Comparison of ENCODE assay signal across 9 mouse cellular contexts in the genomic region with DNA sequence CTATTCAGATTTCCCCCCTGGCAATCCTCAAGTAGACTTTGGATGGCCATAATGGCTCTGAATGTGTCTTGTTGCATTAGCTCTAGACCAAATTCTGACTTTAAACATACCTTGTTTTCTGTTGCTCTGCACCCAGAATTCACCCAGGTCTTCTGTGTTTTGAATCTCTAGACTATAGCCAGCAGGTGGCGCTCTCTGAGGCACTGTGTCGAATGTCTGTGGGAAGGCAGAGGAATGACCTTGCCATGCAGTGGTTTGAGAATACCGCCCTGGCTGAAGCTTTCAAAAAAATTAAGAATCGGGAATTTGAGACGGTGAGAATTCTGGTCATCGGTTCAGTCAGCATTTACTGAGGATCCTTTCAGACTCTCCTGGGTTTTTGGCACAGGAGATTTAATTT. TPM values are rescaled to one million over a fixed set of nuclear protein-coding genes. Genes with fewer than 3 reads are reported as not detected.
DNase-seq lines count a peak whose midpoint lies in the region; ATAC-seq and TF ChIP-seq lines count a peak whose summit lies in the region.
"Had no signal": no experiment of that assay in that cellular context is flagged by ENCODE, and none has a peak within 500 bp of the region (broad histone marks: within the 10 kb centered on the region; RNA-seq: fewer than 3 reads in every experiment).

No protein-coding gene starts in this region.

- H3K4me3 ChIP-seq in bone marrow, adult 2 months (replicated peaks; ENCODE audit: control insufficient read depth, low read depth, low read length) = no peak overlapping the region
- no peak overlapping the region for H3K4me3 ChIP-seq in embryonic facial prominence, embryonic 11.5 days (ENCODE audit: low read depth, low read length)
- no peak overlapping the region for H3K4me3 ChIP-seq in kidney, postnatal 0 days (replicated peaks; ENCODE audit: low read depth, low read length)
- no peak overlapping the region for H3K4me3 ChIP-seq in lung, adult 2 months (replicated peaks; ENCODE audit: extremely low read depth, low read depth, low read length)
- H3K4me3 ChIP-seq: stomach, embryonic 15.5 days had no signal

- no peaks in the 10 kb centered on the region for H3K4me1 ChIP-seq in bone marrow, adult 2 months (ENCODE audit: control insufficient read depth, insufficient read depth, low read length)
- no peaks in the 10 kb centered on the region for H3K4me1 ChIP-seq in embryonic facial prominence, embryonic 11.5 days (ENCODE audit: control insufficient read depth, insufficient read depth, low read length)
- H3K4me1 ChIP-seq in kidney, postnatal 0 days (replicated peaks; ENCODE audit: insufficient read depth, low read length) = no peaks in the 10 kb centered on the region
- no peaks in the 10 kb centered on the region for H3K4me1 ChIP-seq in lung, adult 2 months (ENCODE audit: control insufficient read depth, insufficient read depth, low read length)
- H3K4me1 ChIP-seq: stomach, embryonic 15.5 days had no signal

- TF ChIP-seq CTCF in bone marrow, adult 2 months (IDR thresholded peaks at IDR 0.05; ENCODE audit: control insufficient read depth, insufficient read depth, low read length) = peak; percentile 84
- peak; percentile 92 for TF ChIP-seq CTCF in kidney, postnatal 0 days (IDR thresholded peaks at IDR 0.05; ENCODE audit: low read depth)
- peak; percentile 82 for TF ChIP-seq CTCF in lung, adult 2 months (IDR thresholded peaks at IDR 0.05; ENCODE audit: insufficient read depth, low read length)

- no peaks in the 10 kb centered on the region for H3K9me3 ChIP-seq in embryonic facial prominence, embryonic 11.5 days (replicated peaks; ENCODE audit: control insufficient read depth, low read length)
- no peaks in the 10 kb centered on the region for H3K9me3 ChIP-seq in kidney, postnatal 0 days (replicated peaks; ENCODE audit: low read length)
- H3K9me3 ChIP-seq: stomach, embryonic 15.5 days had no signal

- H3K27me3 ChIP-seq in embryonic facial prominence, embryonic 11.5 days (ENCODE audit: control insufficient read depth, insufficient read depth, low read length) = no peaks in the 10 kb centered on the region
- no peaks in the 10 kb centered on the region for H3K27me3 ChIP-seq in kidney, postnatal 0 days (ENCODE audit: insufficient read depth, low read length)
- H3K27me3 ChIP-seq: stomach, embryonic 15.5 days had no signal

- ATAC-seq in embryonic facial prominence, embryonic 11.5 days (replicated peaks; ENCODE audit: insufficient number of reproducible peaks, low FRiP score, low TSS enrichment, low read depth) = no peak
- ATAC-seq in kidney, postnatal 0 days (replicated peaks; ENCODE audit: low FRiP score, low read depth) = no peak

- no peaks in the 10 kb centered on the region for H3K36me3 ChIP-seq in embryonic facial prominence, embryonic 11.5 days (replicated peaks; ENCODE audit: control insufficient read depth, insufficient read depth, low read depth, low read length)
- no peaks in the 10 kb centered on the region for H3K36me3 ChIP-seq in kidney, postnatal 0 days (ENCODE audit: insufficient read depth, low read length)
- H3K36me3 ChIP-seq: stomach, embryonic 15.5 days had no signal

- no peak overlapping the region for H3K27ac ChIP-seq in bone marrow, adult 2 months (ENCODE audit: control insufficient read depth, insufficient read depth, low read depth, low read length, poor library complexity)
- H3K27ac ChIP-seq in embryonic facial prominence, embryonic 11.5 days (replicated peaks; ENCODE audit: low read depth, low read length) = no peak overlapping the region
- no peak overlapping the region for H3K27ac ChIP-seq in kidney, postnatal 0 days
- H3K27ac ChIP-seq: stomach, embryonic 15.5 days had no signal

- DNase-seq in 3T3-L1 (ENCODE audit: low read depth, low spot score) = peak; percentile 70
- peak; percentile 36 for DNase-seq in CD4-positive helper T cell, adult 2 months (ENCODE audit: low read depth, low spot score)
- DNase-seq in embryonic facial prominence, embryonic 11.5 days (ENCODE audit: low spot score) = peak; percentile 90
- DNase-seq in kidney, postnatal 0 days (ENCODE audit: low spot score) = peak; percentile 71
- DNase-seq in lung, adult 2 months = peak; percentile 41
- DNase-seq in skeletal muscle tissue, adult 2 months (ENCODE audit: low read depth, low spot score) = peak; percentile 13

- no peak overlapping the region for H3K4me2 ChIP-seq in embryonic facial prominence, embryonic 11.5 days (ENCODE audit: low read depth, low read length)
- H3K4me2 ChIP-seq in kidney, postnatal 0 days (ENCODE audit: low read length) = no peak overlapping the region
- H3K4me2 ChIP-seq: stomach, embryonic 15.5 days had no signal

- H3K9ac ChIP-seq in embryonic facial prominence, embryonic 11.5 days (replicated peaks; ENCODE audit: low read length) = no peak overlapping the region
- H3K9ac ChIP-seq in kidney, postnatal 0 days (ENCODE audit: low read depth, low read length) = no peak overlapping the region
- H3K9ac ChIP-seq: stomach, embryonic 15.5 days had no signal

- WGBS in bone marrow, adult 2 months = 9% methylated on average over 6 of the region's 6 CpGs
- WGBS in embryonic facial prominence, embryonic 11.5 days = 9% methylated on average over 6 of the region's 6 CpGs
- WGBS in kidney, postnatal 0 days = 4% methylated on average over 6 of the region's 6 CpGs
- 6% methylated on average over 6 of the region's 6 CpGs for WGBS in lung, adult 2 months

- no peak for TF ChIP-seq POLR2A in bone marrow, adult 2 months (IDR thresholded peaks at IDR 0.05; ENCODE audit: borderline replicate concordance, control insufficient read depth, low read depth, low read length)
- no peak for TF ChIP-seq POLR2A in lung, adult 2 months (IDR thresholded peaks at IDR 0.05; ENCODE audit: borderline replicate concordance, extremely low read depth, low read depth, low read length)

RNA-seq across cellular contexts. Expression of gene Sycp2l, which starts 20.8 kb away (rescaled TPM):
- not detected in 2 replicates for polyA plus RNA-seq in bone marrow, adult 2 months (2011; ENCODE audit: insufficient read depth, insufficient read length, low replicate concordance, missing spikeins)
- not detected in 2 replicates for polyA plus RNA-seq in embryonic facial prominence, embryonic 11.5 days (2014; fragmentation: Nextera tagmentation; extraction: Ambion mirVana)
- polyA plus RNA-seq in kidney, postnatal 0 days (2015; fragmentation: Nextera tagmentation; extraction: Ambion mirVana) = not detected in 2 replicates
- not detected in 2 replicates for polyA plus RNA-seq in lung, adult 2 months (2012; rRNA removed)
- polyA plus RNA-seq: heart, embryonic 16.5 days had no signal

RNA-seq across cellular contexts. Expression of gene Gcm2, which starts 24.1 kb away (rescaled TPM):
- not detected in 2 replicates for polyA plus RNA-seq in bone marrow, adult 2 months (2011; ENCODE audit: insufficient read depth, insufficient read length, low replicate concordance, missing spikeins)
- not detected in 2 replicates for polyA plus RNA-seq in embryonic facial prominence, embryonic 11.5 days (2014; fragmentation: Nextera tagmentation; extraction: Ambion mirVana)
- not detected in 2 replicates for polyA plus RNA-seq in kidney, postnatal 0 days (2015; fragmentation: Nextera tagmentation; extraction: Ambion mirVana)
- polyA plus RNA-seq in lung, adult 2 months (2012; rRNA removed) = 0.05 TPM in 1 of 2 replicates, not detected in the other
- polyA plus RNA-seq: heart, embryonic 16.5 days; stomach, embryonic 15.5 days had no signal

RNA-seq across cellular contexts. Expression of gene Mak, which starts 55.4 kb away (rescaled TPM):
- not detected in 2 replicates for polyA plus RNA-seq in bone marrow, adult 2 months (2011; ENCODE audit: insufficient read depth, insufficient read length, low replicate concordance, missing spikeins)
- 0.94 and 1.5 TPM in 2 replicates for polyA plus RNA-seq in embryonic facial prominence, embryonic 11.5 days (2014; fragmentation: Nextera tagmentation; extraction: Ambion mirVana)
- polyA plus RNA-seq in kidney, postnatal 0 days (2015; fragmentation: Nextera tagmentation; extraction: Ambion mirVana) = 0.37 and 0.66 TPM in 2 replicates
- polyA plus RNA-seq in lung, adult 2 months (2012; rRNA removed) = 2.8 and 4.1 TPM in 2 replicates

Comparison
In these comparisons a context has a peak if more than half of its experiments do, and no peak if none do; other contexts are left out.
1. DNase-seq: peak in every context shown above with its lines; median percentile 90 in embryonic facial prominence, embryonic 11.5 days; 71 in kidney, postnatal 0 days; 70 in 3T3-L1; 41 in lung, adult 2 months; 36 in CD4-positive helper T cell, adult 2 months; 13 in skeletal muscle tissue, adult 2 months.